Mouse (Mus musculus) CH12.LX (cell line): ENCODE data around the gene Cilp.

Source experiments
- CTCF ChIP-seq, 2 experiments: IDR thresholded peaks in 1 of 2; conservative IDR thresholded peaks in 1 of 2; 2 replicates each; pipeline ENCODE4 v1.5.1; 2011 to 2012; ENCODE audit warnings: low read depth in 2 of 2, low read length in 2 of 2, improper control_type of control experiment in 1 of 2, inconsistent platforms in 1 of 2, mild to moderate bottlenecking in 1 of 2, moderate library complexity in 1 of 2
- E2F4 ChIP-seq: IDR thresholded peaks from 2 replicates; pipeline ENCODE4 v1.6.1; 2011; ENCODE audit warnings: low read depth, low read length, improper control_type of control experiment; ENCODE audit not compliant: insufficient replicate concordance
- EP300 ChIP-seq: IDR thresholded peaks from 2 replicates; pipeline ENCODE4 v1.6.1; 2011; ENCODE audit warnings: low read length, improper control_type of control experiment
- HCFC1 ChIP-seq: IDR thresholded peaks from 2 replicates; pipeline ENCODE4 v1.6.1; 2012; ENCODE audit warnings: low read depth, mild to moderate bottlenecking, inconsistent platforms, low read length, improper control_type of control experiment
- MAX ChIP-seq: IDR thresholded peaks from 2 replicates; pipeline ENCODE4 v1.6.1; 2011; ENCODE audit warnings: low read length, improper control_type of control experiment
- POLR2A ChIP-seq: IDR thresholded peaks from 2 replicates; pipeline ENCODE4 v1.6.1; 2011; ENCODE audit warnings: low read depth, mild to moderate bottlenecking, improper control_type of control experiment, low read length
- POLR2AphosphoS2 ChIP-seq: IDR thresholded peaks from 2 replicates; pipeline ENCODE4 v1.6.1; 2011; ENCODE audit warnings: low read depth, low read length, improper control_type of control experiment

GRCm38 (mm10) chr9:65257218-65257910, 7.6 kb upstream of the Cilp start:
- TF ChIP-seq CTCF (conservative IDR thresholded peaks at IDR 0.05 in 1 of 2, IDR thresholded peaks at IDR 0.05 in 1 of 2; ENCODE audit: low read depth in 2 of 2, low read length in 2 of 2) (no peak), POLR2AphosphoS2 (no peak), MAX (no peak), E2F4 (no peak), HCFC1 (no peak), POLR2A (no peak), EP300 (no peak)
